Mouse (Mus musculus): ENCODE data around the gene Txndc9.
"Not testable (repeated sequence)": the region's sequence is repeated elsewhere in the genome, so short reads cannot be mapped to it uniquely, and the experiment has no call there.

Gene Txndc9

DNA sequence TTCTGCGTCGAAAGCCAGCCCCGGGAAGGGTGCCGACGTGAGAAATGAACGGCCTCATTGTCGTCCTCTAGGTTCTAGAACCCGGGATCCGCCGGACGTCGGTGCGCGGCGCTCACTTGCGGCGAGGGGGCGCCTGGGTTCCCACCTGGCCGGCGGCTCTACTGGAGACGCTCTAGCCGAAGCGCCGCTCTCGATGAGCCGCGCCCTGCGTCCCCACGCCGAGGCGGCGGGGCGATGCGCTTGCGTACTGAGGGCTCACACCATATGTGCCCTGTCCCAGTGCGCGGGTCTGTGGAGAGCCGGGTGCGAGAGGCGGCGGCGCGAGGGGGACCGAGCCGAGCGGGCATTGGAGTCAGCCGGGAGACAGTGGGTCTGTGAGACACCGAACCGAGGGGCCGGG lies at the start of gene Txndc9, which contains the start of gene Eif5b:
Txndc9 (minus strand) TSS at position 27 of the 400 bp plus-strand sequence.
Eif5b (plus strand) TSS at position 144 of the 400 bp plus-strand sequence.
- peak; percentile 91 for DNase-seq (ENCODE audit: low spot score)

DNA sequence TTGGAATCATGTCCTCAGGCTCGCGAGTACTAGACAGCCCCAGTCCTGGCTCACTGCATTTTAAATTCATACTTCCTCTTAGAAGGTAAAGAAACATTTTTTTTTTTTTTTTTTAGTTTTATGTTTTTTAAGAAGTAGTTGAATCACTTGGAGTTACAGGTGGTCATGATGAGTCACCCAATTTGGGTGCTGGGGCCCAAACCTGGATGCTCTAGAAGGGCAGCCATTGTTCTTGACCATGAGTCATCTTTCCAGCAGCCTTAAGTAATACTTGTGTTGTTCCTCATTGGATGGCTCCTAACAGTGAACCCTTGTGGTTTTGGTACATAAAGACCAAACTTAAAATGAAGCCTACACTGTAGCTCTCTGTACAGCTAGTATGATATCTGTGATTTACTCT lies 41.2 kb upstream of the Txndc9 start:
- no peak for DNase-seq (ENCODE audit: low spot score)

DNA sequence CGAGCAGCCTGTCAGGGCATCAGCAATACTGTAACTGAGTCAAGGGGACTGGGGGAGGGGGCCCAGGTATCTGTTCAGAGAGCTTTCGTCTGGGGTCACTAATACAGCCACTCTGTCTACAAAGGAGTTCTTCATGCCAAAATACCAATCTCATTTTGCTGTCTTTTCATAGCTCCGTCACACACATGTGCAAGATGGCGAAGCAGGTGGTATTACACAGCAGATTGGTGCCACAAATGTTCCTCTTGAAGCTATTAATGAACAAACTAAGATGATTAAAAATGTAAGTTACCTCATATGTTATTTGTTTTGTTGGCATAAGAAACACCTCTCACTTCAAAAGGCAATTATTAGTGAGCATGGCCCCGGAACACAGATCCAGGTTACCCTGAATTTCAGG lies 39.7 kb upstream of the Txndc9 start:
- DNase-seq (ENCODE audit: low spot score) = no peak

DNA sequence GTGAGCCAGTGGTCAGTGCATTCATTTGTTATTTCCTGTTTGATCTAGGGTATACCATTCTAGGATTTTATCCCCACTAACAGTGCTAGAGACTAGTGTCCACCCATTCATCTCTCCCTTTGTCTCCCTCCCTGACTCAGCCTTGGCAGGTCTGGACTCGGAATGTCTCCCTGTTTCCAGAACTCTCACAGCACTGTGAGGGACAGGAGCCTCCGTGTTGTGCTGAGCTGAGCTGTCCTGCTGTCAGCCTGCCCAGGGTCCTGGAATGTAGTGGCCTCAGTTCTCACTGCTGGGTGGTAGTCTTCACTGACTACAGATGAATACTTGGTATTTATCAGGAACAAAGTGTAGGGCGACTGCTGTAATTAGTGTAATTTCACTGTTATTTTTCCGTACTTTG lies 37.8 kb upstream of the Txndc9 start:
- DNase-seq (ENCODE audit: low spot score) = no peak

DNA sequence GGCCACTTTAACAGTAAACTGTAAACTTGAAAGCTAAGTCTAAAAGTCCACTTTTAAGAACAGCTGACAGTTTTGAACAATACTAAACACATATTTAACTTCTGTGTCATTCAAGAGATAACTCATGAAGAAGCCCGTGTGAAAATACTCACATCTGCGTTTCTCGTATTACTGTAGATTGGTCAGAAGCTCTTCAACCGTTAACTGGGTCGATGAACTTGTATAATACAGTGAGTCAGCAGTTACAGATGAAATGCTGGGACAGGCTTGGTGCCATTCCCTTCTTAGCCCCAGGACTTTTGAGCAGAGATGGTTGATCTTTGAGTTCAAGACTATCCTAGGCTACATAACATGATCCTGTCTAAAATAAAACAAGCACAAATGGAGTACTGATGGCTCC lies 33.7 kb upstream of the Txndc9 start:
- no peak for DNase-seq (ENCODE audit: low spot score)

DNA sequence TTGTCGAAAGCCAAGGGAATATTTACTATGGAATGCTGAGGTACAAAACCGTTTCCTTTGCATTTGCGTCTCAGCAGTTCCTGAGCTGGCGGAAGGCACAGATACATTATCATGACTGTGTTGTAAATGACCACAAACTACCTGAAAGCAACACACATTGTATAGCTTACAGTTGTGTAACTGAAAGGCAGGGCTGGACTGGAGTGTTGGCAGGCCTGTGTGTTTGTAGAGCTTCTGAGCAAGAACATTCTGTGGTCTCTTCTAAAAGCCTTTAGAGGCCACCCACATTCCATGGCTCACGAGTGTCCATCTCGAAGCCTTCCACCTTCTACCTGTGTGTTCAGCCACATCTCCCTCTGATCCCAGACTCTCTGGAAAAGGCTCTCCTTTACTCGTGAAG lies 29.6 kb upstream of the Txndc9 start:
- DNase-seq (ENCODE audit: low spot score) = no peak

DNA sequence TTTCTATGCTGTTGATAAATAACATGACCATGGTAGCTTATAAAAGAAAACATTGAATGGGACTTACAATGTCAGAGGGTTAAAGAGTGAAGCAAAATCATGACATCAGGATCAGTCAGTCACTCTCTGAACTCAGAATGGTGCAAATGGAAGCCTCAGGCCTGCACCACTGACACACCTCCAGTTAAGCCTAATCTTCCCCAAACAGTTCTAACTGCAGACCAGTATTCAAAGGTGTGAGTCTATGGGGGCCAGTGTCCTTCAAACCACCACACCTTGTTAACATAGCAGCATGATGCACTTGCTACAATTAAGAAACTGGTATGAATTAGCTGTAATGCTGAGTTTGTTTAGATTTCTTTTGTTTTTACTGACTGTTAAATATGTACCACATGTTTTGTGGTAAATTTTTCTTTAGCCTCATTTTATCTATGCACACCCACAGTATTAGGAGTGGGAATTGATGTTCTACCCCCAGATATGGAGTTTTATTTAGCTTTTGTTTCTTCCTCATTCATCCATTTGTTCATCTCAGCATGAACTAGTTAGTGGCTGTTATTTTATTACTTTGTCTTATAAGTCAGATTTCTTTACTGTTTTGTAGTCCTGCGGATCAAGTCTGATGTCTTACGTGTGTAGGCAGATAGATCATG lies 17.0 kb upstream of the Txndc9 start:
- no peak for DNase-seq (ENCODE audit: low spot score)

DNA sequence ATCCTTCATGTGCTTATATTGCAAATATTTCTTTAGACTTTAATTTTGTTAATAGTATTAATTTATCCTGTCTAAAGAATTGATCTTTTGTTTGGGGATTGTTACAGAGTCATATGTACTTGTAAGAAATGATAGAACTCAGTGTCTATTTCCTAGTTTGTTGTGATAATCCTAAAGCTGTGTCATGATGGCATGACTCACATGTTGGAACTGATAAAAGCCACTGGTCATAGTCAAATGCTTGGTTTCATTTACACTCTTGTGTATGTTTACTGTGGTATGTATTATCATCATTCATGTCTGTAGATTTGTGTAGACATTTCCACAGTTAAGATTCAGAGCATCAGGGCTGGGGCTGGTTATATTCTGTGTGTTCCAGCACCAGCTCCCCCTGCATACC lies 14.8 kb upstream of the Txndc9 start:
- DNase-seq (ENCODE audit: low spot score) = no peak

DNA sequence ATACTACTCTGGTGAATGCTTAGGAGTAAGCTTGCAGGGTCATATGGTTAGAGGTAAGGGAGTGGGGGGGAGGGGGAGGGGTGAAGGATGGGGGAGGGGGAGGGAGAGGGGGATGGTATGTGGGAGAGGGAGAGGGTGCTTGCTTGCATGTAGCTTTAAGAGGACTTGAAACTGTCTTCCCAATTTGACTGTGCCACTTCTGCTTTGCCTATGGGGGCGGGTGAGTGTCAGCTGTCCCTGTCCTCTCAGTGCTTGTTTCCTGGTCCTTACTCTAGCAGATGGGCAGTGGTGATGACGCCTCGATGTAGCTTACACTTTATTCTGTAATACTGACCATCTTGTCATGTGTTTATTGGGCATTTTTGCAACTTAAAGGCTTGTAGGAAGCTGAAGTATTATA lies 14.4 kb upstream of the Txndc9 start:
- DNase-seq (ENCODE audit: low spot score) = no peak

DNA sequence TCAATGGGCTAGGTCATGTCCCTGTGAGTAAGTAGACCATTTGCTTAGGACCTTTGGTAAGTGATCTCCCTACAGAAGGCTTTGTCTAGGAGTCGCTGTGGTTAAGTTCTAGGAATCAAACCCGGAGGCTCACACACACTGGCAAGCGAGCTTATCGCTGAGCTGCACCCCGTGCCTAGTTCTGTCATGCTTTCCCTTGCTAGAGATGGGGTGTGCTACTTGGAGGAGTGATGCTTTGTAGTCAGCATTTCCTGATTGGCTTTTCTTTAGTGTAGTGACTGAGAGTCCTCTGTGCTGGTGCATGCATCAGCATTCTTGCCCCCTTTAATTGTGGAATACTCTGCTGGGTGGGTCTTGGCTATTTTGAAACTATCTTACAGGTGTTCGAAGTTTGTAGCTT lies 14.0 kb upstream of the Txndc9 start:
- no peak for DNase-seq (ENCODE audit: low spot score)

DNA sequence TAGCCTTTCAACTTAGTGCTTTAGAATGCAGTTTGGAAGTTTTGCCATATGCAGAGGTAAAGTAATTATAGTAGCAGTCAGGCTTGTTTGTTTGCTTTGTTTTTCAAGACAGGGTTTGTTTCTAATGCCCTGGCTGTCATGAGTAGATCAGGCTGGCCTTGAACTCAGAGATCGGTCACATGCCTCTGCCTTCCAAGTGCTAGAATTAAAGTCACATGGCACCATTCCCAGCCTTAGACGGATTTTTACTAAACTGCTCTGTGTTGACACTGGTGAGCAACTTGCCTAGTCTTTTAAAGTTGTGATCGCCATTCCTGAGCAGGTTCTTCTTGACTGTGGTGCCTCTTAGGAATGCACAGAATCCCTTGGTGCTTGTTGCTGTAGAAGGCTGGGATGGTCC lies 9.0 kb upstream of the Txndc9 start:
- DNase-seq (ENCODE audit: low spot score) = no peak

DNA sequence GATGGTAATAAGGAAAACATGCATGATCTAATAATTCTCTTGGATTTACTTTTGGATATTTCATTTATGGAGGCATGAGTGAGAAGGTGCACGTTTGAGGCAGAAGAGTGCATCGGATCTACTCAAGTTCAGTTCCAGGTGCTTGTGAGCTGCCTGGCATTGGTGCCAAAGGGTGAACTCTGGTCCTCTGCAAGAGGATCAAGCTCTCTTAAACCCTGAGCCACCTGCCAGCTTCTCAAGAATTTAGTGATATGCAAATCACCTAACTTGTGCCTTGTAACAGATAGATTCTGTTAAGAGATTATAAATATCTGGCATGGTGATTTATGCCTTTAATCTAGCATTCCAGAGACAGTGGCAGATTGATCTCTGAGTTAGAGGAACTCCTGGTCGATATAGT lies 5.4 kb upstream of the Txndc9 start:
- DNase-seq (ENCODE audit: low spot score) = no peak

DNA sequence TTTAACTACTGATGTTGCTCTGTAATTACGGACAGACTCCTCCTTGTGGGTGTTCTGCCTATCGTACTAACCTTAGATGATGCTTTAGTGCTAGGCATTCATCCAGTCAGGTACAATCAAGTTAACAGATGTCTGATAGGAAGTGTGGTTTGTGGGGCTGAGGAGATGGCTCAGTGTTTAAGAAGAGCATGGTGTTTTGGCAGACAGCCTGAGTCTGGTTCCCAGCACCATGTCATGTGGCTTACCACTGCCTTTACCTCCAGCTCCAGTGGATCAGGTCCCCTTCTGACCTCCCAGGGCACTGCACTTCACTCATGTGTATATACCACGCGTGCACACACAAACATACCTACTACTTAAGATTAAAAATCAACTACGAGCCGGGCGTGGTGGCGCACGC lies 4.3 kb upstream of the Txndc9 start:
- no peak for DNase-seq (ENCODE audit: low spot score)

DNA sequence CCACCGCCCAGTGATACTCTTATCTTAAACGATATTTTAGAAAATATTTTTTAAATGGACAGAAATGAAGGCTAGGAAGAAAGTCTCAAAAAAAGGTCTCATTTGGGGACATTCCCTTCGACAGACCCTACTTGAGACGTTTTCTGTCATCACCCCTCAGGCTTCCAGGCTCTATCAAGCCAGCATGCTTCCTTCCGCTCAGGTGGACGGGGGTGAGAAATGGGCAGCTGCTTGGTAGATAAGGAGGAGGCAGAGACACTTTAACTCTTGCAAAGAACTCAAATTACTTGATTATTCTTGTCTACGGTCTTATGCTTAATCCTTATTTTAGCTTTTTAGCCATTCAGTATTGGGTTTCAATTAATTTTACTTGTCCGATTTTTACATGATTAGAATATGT lies 3.2 kb upstream of the Txndc9 start:
- DNase-seq (ENCODE audit: low spot score) = no peak

DNA sequence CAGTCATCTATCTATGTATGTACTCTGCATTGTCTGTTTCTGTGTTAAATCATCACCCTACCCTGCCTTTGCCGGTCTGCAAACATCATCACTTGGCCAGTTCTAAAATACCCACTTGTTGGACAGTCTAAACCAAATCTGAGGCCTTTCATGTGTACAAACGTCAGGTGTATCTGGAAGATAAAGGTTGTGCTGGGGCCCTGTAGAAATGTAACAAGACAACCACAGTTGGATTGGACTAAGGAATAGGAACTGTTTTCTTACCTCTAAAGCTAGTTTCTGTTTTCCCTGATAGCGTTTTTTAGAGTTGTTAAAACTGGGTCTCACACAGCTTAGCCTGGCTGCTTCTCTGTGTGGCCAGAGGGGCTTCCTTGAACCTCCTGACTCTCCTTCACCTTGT lies 1.9 kb upstream of the Txndc9 start:
- no peak for DNase-seq (ENCODE audit: low spot score)

DNA sequence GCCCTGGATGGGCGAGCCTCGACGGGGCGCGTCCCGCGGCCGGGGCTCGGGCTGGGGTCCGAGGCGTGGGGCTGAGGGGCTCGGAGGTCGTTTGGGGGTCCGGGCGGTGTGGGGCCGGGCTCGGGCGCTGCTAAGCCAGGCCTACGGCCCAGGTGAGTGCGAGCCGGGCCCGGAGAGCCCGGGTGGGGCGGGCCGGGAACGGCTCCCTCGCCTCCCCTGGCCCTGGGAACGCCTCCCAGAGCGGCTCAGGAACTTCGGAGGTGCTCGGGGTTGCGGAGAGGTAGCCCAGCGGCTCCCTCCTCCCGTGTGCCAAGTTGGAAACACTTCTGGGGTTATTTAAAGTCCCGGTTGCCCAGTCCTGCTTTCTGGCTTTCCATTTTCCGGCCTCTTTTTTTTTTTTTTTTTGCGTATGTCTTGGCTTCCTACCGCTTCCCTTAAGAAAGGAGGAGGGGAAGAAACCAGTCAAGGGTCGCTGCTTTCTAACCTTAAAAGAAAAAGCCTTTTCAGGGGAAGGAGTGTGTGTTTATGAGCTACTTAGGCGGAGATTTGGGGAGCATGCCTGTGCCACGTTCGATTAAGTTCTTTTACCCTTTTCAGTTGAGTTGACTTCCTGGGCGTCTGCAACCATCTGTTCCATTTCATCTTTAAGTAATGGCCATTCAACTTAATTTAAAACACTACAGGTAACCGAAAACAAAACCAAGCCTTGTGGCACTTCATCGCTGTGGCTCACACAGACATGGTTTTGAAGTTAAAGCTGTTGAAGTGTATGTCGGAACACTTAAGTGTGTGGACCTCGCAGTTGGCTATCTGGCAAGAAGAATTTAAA lies 892 bp upstream of the Txndc9 start:
- no peak for DNase-seq (ENCODE audit: low spot score)

DNA sequence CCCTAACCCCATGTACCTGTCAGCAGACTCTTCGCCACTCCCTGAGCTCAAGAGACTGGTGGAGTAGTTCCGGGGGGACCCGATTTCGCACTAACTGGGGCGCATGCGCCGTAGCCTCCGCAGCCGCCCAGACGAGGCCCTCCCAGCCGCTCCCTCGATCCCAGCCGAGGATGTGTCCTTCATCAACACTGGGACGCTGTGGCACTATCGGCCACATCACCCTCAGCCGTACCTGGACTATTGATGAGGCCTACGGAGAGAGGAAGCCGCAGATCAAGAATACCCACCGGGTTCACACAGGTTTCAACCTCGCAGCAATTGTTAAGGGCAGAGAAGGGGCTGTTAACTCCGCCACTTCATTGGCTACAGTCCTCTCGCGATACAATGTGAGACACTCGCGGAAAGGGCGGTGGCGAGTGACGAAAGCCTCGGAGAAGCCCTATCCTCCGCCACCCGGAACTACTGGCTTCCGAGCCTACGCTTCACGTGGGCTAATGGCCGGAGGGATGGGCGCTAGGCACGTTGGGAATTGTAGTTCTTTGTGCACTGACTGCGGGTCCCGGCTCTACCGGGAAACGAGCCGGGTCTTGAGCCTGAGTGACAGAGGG lies 712 bp downstream of the Txndc9 start:
- peak; percentile 98 for DNase-seq (ENCODE audit: low spot score)

DNA sequence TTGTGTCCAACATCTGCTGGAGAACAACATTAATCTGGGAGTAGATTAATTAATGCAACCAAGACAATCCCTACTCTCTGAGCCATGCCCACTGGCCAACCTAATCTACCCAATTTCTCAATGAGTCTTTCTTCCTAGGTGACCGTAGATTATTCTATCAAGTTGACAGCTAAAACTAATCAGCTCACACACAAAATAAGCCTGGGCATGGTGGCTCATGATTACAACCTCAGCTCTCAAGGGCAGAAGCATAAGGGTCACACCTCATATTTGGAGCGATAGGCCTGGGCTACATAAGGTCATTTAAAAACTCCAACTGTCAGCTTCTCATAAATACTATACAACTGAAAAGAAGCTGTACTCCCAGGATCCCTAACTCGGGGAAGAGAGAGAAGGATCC lies 1.5 kb downstream of the Txndc9 start:
- DNase-seq (ENCODE audit: low spot score) = no peak

DNA sequence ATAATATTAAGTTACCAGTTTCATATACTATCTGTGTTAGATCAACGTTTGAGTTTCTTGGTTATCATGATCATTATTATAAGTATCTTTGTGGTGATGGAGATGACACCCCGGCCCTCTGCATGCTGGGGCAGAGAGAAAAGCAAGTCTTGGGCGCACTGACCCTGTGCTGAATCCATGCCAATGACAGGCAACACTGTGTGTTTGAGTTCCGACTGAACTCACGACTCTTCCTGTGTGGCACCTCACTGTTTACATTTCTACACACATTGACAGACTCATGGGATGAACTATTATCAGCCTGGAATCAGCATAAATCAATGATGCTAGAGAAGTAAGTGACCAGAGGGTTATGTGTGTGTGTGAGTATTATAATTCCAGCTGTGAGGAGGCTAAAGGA lies 9.8 kb downstream of the Txndc9 start:
- no peak for DNase-seq (ENCODE audit: low spot score)

DNA sequence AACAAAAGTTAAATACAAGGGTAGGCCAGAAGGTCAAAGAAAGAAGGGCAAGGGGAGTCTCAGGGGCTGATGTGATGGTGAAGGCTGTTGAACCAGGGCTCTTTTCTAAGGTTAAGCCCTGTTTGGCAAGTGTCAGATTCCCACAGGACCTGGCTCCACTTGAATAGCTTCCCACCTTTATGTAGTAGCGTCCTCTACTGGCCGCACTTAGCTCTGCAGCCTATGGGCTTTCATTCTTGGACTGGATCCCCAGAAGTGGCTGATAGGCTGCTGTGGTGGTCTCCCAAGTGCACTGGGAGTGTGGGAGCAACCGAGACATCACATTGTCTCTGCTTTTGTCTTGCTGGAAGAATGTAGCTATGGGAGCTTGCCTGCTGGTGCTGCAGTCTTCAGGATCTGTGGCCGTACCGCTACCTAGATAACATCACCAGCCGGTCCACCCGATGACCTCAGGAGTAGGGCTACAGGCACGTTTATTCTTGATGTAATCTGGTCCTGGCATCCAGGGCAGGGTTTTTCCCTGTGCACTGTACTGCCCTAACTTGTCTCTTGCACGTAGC lies 11.8 kb downstream of the Txndc9 start:
- DNase-seq (ENCODE audit: low spot score) = no peak

DNA sequence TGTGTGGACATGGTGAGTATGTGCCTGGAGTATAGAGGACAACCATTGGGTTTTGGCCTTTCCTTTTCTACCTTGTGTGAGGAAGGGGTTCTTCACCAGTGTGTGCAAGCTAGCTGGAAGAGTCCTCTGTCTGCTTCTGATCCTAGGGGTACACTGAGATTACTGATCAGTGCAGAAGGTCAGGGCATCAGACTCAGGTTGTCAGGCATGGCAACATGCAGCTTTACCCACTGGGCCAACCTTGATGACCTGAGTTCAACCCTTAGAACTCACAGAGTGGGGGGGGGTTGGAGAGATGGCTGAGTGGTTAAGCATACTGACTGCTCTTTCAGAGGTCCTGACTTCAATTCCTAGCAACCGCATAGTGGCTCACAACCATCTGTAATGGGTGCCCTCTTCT lies 13.4 kb downstream of the Txndc9 start:
- no peak for DNase-seq (ENCODE audit: low spot score)

DNA sequence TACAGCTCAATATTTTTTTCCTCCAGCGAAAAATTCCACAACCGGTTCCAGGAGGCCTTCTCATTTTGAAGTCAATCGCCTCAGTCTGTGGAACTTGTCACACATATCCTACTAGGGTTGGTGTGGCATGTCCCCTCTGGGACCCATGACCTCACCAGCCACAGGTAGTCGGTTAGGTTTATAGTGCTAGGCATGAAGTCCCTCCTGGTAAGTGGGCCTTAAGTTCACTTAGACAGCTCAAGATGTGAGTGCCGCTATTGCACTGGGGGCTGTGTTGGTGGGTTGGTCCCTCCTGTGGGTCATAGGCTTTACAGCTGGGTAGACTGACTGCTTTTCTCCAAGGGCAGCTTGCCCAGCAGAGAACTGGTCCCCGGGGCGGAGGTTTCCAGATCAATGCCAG lies 20.4 kb downstream of the Txndc9 start:
- no peak for DNase-seq (ENCODE audit: low spot score)

DNA sequence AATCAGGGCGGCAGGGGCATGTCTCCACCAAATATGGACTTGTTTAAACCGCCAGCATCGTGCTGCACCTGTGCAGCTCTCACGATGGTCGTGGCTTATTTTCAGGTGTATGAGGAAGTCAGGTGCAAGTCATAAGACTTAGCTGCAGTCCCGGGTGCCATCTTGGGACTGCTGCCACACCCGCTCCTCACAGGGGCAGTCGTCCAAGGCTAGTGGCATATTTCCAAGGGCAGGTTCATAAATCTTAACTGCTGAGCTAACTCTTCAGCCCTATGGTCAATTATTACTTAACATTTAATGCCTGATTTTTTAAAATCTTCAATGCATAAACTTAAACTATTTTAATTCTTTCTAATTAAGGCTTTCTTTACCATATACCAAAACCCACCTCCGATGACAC lies 21.0 kb downstream of the Txndc9 start:
- DNase-seq (ENCODE audit: low spot score) = not testable (repeated sequence)
